Mouse (Mus musculus): ENCODE measurements around the gene Aip. TPM values are rescaled to one million over a fixed set of nuclear protein-coding genes. Genes with fewer than 3 reads are reported as not detected.
"Not testable (repeated sequence)": the region's sequence is repeated elsewhere in the genome, so short reads cannot be mapped to it uniquely, and the experiment has no call there.

The Aip gene
- polyA plus RNA-seq, 1 experiment from 2014 or later: 104 TPM

DNA sequence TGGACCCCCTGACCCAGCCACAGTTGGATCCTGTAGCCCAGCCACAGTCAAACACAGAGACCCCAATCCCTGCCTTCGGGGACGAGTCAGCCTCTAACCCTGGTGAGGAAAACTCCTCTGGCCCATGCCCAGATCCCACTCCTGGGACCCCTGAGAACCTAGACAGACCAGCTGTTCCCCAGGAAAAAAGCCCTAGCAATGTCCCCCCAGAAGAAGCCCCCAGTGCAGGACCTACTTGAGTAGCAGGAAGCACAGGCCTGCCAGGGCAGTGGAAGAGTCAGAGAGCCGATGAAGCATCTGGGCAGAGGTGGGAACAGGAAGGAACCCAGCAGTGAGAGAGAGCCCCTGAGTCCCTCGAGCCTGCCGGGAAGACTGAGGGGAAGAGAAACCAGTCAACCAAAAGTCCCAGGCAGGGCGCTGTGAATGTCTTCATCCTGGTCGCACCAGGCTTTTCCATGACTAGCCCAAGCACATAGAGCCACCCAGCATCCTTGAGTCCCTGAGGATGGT lies 18.2 kb upstream of the Aip start, which contains the start of gene Cabp4:
TSS of gene Cabp4 (minus strand) at position 275 of the 510 bp plus-strand sequence.
- ATAC-seq (ENCODE audit: low FRiP score, low read depth): no peak
- Histone ChIP-seq H3K27ac (replicated peaks) (no peak within 1 kb of the TSS), H3K36me3 (no peaks in the 10 kb centered on the region), H3K27me3 (no peaks in the 10 kb centered on the region), H3K4me2 (no peak within 1 kb of the TSS), H3K9me3 (no peaks in the 10 kb centered on the region), H3K4me1 (replicated peaks) (peaks cover 14% of the 10 kb centered on the region), H3K9ac (no peak within 1 kb of the TSS), H3K4me3 (no peak within 1 kb of the TSS)
- 89% methylated on average over 7 of the region's 7 CpGs for WGBS

DNA sequence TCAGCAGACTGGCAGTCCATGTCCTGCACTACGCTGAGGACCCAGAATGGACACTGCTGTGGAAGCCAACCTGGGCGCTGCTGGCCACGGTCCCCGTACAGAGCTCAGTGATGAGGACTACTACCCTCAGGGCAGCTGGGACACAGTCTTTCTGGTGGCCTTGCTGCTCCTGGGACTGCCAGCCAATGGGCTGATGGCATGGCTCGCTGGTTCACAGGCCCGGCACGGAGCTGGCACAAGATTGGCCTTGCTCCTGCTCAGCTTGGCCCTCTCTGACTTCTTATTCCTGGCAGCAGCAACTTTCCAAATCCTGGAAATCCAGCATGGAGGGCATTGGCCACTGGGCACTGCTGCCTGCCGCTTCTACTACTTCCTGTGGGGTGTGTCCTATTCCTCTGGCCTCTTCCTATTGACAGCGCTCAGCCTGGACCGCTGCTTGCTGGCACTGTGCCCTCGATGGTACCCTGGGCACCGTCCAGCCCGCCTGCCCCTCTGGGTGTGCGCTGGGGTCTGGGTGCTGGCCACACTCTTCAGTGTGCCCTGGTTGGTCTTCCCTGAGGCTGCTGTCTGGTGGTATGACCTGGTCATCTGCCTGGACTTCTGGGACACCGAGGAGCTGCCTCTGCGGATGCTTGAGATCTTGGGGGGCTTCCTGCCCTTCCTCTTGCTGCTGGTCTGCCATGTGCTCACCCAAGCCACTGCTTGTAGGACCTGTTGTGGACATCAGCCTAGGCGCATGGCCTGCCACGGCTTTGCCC lies 16.9 kb upstream of the Aip start:
- ATAC-seq (ENCODE audit: low FRiP score, low read depth): no peak
- H3K4me1 ChIP-seq (replicated peaks): peaks cover 6% of the 10 kb centered on the region
- no peaks in the 10 kb centered on the region for H3K27me3 ChIP-seq
- 87% methylated on average over 18 of the region's 18 CpGs for WGBS
- no peak overlapping the region for H3K4me3 ChIP-seq
- H3K9me3 ChIP-seq: no peaks in the 10 kb centered on the region
- no peak overlapping the region for H3K4me2 ChIP-seq
- H3K9ac ChIP-seq: no peak overlapping the region
- no peaks in the 10 kb centered on the region for H3K36me3 ChIP-seq
- no peak overlapping the region for H3K27ac ChIP-seq (replicated peaks)

DNA sequence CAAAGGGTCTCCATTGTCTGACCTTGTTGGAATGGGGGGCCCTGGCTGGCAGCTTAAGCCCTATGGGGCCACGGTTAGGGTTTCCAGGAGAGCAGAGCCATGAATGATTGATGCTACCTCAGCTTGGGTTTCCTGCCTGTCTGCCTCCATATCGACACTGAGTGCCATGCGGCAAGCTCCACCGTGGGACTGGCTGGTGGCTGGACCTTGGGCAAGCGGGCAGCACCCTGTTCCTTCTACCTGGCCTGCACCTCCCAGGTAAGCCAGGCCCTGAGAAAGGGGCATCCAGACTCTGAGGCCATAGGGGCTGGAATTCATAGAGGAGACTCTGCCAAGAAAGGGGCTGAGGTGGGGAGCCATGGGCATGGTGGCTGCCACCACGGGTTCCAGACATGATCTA lies 14.5 kb upstream of the Aip start:
- no peak overlapping the region for H3K4me2 ChIP-seq
- WGBS: 82% methylated on average over 6 of the region's 6 CpGs
- H3K9ac ChIP-seq: no peak overlapping the region
- no peak overlapping the region for H3K4me3 ChIP-seq
- H3K27ac ChIP-seq (replicated peaks): no peak overlapping the region
- no peak for ATAC-seq (ENCODE audit: low FRiP score, low read depth)
- H3K9me3 ChIP-seq: no peaks in the 10 kb centered on the region
- H3K27me3 ChIP-seq: no peaks in the 10 kb centered on the region
- 0 out of 2 replicates have a peak, but pooled peaks cover 5% of the 10 kb centered on the region for H3K4me1 ChIP-seq (replicated peaks)
- no peaks in the 10 kb centered on the region for H3K36me3 ChIP-seq

DNA sequence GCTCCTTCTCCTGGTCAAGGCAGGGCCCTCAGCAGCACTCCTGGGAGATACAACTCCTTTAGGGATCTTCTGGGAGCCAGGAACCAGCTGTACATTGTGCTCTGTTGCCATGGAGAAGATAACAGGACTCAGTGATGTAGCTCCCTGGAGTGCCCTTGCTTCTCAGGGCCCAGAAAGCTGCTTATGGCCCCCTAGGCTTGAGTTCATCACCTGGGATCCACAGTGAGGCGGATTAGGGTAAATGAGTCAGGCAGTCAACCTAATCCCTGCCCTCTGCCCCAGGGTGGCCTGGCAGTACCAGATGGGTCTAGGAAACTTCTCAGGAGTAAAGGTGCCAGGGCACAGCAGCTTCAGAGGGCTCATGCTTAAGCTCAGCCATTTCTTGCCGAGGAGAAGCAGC lies 13.8 kb upstream of the Aip start, which contains the start of gene Gpr152:
TSS of gene Gpr152 (plus strand) at position 342 of the 400 bp plus-strand sequence.
- Histone ChIP-seq H3K4me1 (replicated peaks) (0 out of 2 replicates have a peak, but pooled peaks cover 5% of the 10 kb centered on the region), H3K4me2 (no peak within 1 kb of the TSS), H3K27ac (replicated peaks) (no peak within 1 kb of the TSS), H3K9ac (no peak within 1 kb of the TSS), H3K4me3 (no peak within 1 kb of the TSS), H3K9me3 (no peaks in the 10 kb centered on the region), H3K27me3 (no peaks in the 10 kb centered on the region), H3K36me3 (no peaks in the 10 kb centered on the region)
- ATAC-seq (ENCODE audit: low FRiP score, low read depth): no peak
- 58% methylated on average over 2 of the region's 2 CpGs for WGBS

DNA sequence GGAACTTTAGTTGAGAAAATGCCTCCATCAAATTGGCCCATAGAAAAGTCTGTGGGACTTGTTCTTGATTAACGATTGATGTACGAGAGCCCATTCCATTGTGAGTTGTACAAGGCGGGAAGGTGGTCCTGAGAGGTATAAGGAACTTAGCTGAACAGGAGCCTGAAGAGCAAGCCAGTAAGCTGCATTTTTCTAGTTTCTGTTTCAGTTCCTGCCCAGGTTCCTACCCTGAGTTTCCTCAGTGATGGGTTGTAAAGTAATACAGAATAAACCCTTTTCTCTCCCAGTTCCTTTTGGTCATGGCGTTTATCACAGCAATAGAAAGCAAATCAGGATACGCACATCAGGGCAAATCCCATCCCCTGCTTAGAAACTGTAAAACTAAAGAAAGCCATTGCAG lies 12.3 kb upstream of the Aip start:
- Histone ChIP-seq H3K36me3 (no peaks in the 10 kb centered on the region; the same call in none of the 2 replicates), H3K9ac (no peak overlapping the region), H3K9me3 (no peaks in the 10 kb centered on the region), H3K4me1 (replicated peaks) (0 out of 2 replicates have a peak, but pooled peaks cover 5% of the 10 kb centered on the region), H3K27ac (replicated peaks) (no peak overlapping the region), H3K27me3 (no peaks in the 10 kb centered on the region), H3K4me2 (no peak overlapping the region), H3K4me3 (no peak overlapping the region)
- WGBS: 89% methylated on average over 5 of the region's 5 CpGs
- no peak for ATAC-seq (ENCODE audit: low FRiP score, low read depth)

DNA sequence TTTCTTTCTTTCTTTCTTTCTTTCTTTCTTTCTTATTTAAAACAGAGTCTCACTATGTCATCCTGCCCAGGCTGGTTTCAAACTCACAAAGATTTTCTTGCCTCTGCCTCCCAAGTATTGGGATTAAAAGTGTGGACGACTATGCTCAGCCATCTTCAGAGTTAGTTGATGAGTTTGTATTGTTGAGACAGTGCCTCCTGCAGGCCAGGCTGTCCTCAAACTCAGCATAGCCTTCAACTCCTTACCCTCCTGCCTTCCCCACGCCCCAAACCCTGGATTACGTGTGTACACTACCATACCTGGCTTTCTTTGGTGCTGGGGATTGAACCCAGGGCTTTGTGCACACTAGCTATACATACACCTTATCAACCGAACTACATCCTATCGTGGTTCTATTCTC lies 10.8 kb upstream of the Aip start:
- H3K4me2 ChIP-seq: no peak overlapping the region

DNA sequence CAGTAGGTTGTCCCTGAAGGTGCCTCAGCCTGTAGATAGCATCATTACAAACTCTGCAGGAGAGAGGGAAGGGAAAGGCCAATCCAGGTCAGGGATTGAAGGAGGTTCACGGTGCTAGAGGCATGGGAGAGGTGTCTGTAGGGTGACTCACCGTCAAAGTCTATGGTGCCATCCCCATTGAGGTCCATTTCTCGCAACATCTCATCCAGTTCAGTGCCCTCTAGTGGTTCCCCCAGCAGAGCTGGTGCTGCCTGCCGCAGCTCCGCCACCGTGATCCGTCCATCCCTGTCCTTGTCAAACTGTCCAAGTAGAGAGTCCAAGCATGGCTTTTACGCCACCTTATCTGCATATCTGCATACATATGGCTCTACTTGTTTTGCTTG lies 10.3 kb upstream of the Aip start:
- not testable (repeated sequence) for ATAC-seq (ENCODE audit: low FRiP score, low read depth); H3K9ac ChIP-seq; H3K27me3 ChIP-seq; H3K4me3 ChIP-seq; H3K4me1 ChIP-seq (replicated peaks); H3K9me3 ChIP-seq; H3K27ac ChIP-seq (replicated peaks); H3K4me2 ChIP-seq
- 28% methylated on average over 8 of the region's 8 CpGs for WGBS
- peaks cover 15% of the 10 kb centered on the region for H3K36me3 ChIP-seq

More for the DNA sequence above, 10.8 kb upstream of the Aip start:
- no peak overlapping the region for H3K9ac ChIP-seq
- H3K27me3 ChIP-seq: no peaks in the 10 kb centered on the region
- H3K27ac ChIP-seq (replicated peaks): no peak overlapping the region
- no peaks in the 10 kb centered on the region for H3K9me3 ChIP-seq
- no peak overlapping the region for H3K4me3 ChIP-seq
- H3K4me1 ChIP-seq (replicated peaks): 0 out of 2 replicates have a peak, but pooled peaks cover 5% of the 10 kb centered on the region
- WGBS: 83% methylated on average over 5 of the region's 5 CpGs
- ATAC-seq (ENCODE audit: low FRiP score, low read depth): no peak
- peaks cover 13% of the 10 kb centered on the region for H3K36me3 ChIP-seq

DNA sequence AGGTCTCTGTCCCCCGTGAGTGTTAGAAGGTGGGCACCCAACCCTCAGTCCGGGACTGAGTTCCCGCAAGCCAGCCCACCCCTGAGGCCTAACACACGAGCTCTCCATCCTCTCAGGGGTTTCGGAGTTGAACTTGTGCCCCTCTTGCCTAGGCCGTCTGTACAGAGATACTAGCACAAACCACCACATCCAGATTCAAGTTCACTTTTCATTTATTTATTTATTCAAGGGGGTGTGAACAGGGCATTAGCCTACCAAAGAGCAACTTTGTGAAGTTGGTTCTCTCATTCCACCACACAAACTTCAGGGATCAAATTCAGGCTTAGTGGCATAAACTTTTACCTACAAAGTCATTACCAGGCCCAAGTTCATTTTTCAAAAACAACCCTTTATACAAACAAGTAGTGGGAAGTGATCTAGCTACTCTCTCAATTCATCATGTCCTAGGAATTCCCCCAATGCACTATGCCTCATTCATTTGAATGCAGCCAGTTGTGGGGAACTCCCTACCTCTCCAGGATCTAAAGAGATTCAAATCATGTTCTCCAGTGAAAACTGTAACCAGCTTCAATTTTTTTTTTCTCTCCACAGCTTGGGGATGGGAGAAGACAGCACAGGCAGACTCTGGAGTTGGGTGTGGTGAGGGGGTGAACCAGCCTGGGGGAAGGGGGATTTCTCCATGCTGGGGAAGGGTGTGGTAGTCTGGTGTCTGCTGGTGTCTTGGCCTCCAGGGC lies 9.7 kb upstream of the Aip start:
- not testable (repeated sequence) for H3K27me3 ChIP-seq

DNA sequence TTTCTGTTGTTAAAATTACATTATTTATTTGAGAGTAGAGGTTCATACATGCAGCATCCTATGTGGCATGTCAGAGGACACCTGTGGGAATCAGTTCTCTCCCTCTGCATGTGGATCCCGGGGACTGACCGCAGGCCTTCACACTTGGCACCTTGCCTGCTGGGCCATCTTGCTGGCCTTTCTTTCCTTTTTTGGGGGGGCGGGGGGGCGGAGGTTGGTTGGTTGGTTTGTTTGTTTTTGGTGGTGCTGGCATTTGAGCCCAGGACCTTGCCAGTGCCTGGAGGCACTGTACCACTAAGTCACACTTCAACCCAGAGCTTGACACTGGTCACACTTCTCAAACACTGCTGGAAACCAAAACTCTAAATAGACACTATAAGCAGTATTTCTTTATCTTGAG lies 8.7 kb upstream of the Aip start:
- H3K4me2 ChIP-seq: no peak overlapping the region
- H3K4me1 ChIP-seq (replicated peaks): 0 out of 2 replicates have a peak, but pooled peaks cover 3% of the 10 kb centered on the region
- H3K4me3 ChIP-seq: no peak overlapping the region
- 87% methylated on average over 4 of the region's 4 CpGs for WGBS
- ATAC-seq (ENCODE audit: low FRiP score, low read depth): no peak
- H3K9me3 ChIP-seq: no peaks in the 10 kb centered on the region
- peaks cover 23% of the 10 kb centered on the region for H3K36me3 ChIP-seq
- no peak overlapping the region for H3K9ac ChIP-seq
- no peaks in the 10 kb centered on the region for H3K27me3 ChIP-seq
- no peak overlapping the region for H3K27ac ChIP-seq (replicated peaks)

More for the DNA sequence above, 9.7 kb upstream of the Aip start:
- H3K27ac ChIP-seq (replicated peaks); H3K4me2 ChIP-seq; H3K9ac ChIP-seq; H3K9me3 ChIP-seq; H3K4me1 ChIP-seq (replicated peaks); H3K4me3 ChIP-seq; ATAC-seq (ENCODE audit: low FRiP score, low read depth): not testable (repeated sequence)
- 81% methylated on average over 6 of the region's 6 CpGs for WGBS
- H3K36me3 ChIP-seq: peaks cover 15% of the 10 kb centered on the region

DNA sequence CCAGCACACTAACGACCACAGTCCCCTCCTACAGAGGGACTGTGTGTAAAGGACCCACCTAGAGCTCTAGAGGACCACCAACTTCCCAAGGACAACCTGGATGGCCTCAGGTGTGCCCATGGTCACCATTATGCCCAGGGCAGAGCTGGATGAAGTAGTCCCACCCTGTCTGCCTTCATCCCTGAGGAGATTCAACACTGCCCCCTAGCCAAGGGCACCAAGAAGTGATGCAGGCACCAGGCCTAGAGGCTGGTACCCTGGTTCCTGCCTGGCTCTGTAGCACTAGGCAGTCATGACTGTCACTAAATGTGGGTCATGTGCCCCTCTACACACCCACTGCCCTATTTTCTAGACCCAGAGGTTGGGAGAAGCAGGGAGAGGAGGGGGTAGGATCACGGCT lies 6.1 kb upstream of the Aip start:
- Histone ChIP-seq H3K27ac (replicated peaks) (no peak overlapping the region), H3K9me3 (no peaks in the 10 kb centered on the region), H3K27me3 (no peaks in the 10 kb centered on the region), H3K9ac (no peak overlapping the region), H3K4me2 (no peak overlapping the region), H3K4me1 (replicated peaks) (peaks cover 10% of the 10 kb centered on the region), H3K36me3 (peaks cover 27% of the 10 kb centered on the region), H3K4me3 (no peak overlapping the region)
- ATAC-seq (ENCODE audit: low FRiP score, low read depth): no peak
- 84% methylated on average over 2 of the region's 2 CpGs for WGBS

DNA sequence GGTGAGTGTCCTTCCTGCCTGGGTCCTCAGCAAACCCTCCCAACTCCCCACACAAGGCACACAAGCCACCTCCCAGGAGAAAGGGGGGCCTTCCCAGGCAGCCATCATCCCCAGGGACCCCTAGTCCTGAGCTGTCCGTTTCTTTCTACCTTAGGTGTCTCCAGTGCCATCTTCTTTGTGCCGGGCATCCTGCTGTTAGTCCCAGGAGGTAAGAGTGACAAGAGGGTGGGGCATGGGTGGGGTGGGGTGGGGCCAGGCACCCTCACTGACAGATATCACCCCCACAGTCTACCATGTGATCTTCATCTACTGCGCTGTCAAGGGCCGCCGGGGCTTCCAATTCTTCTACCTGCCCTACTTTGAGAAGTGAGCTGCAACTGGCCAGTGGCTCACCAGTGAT lies 5.4 kb upstream of the Aip start:
- ATAC-seq (ENCODE audit: low FRiP score, low read depth): no peak
- Histone ChIP-seq H3K4me1 (replicated peaks) (peaks cover 16% of the 10 kb centered on the region), H3K27ac (replicated peaks) (no peak overlapping the region), H3K9ac (no peak overlapping the region), H3K4me3 (no peak overlapping the region), H3K36me3 (peaks cover 27% of the 10 kb centered on the region), H3K9me3 (no peaks in the 10 kb centered on the region), H3K27me3 (no peaks in the 10 kb centered on the region), H3K4me2 (no peak overlapping the region)
- 93% methylated on average over 5 of the region's 5 CpGs for WGBS

DNA sequence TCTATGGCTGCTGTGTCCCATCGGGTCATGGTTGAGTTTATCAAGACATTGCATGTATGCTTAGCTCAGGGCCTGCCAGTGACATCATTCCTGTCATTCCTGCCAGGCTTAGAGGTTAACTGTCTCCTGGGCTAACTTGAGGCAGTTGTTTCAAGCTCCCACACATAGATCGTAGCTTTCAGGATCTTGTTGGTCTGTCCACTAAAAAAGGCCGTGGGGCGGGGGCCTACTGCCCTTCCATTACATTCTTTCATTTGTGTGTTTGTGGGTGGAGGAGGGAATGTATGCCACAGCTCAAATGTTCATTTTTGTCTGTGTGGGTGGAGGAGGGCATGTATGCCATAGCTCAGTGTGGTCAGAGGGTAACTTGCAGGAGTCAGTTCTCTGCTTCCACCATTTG lies 4.4 kb upstream of the Aip start:
- H3K27ac ChIP-seq (replicated peaks): no peak overlapping the region
- H3K36me3 ChIP-seq: peaks cover 27% of the 10 kb centered on the region
- no peaks in the 10 kb centered on the region for H3K9me3 ChIP-seq
- H3K4me3 ChIP-seq: no peak overlapping the region
- H3K9ac ChIP-seq: no peak overlapping the region
- no peak for ATAC-seq (ENCODE audit: low FRiP score, low read depth)
- no peak overlapping the region for H3K4me2 ChIP-seq
- 86% methylated on average over 4 of the region's 4 CpGs for WGBS
- no peaks in the 10 kb centered on the region for H3K27me3 ChIP-seq
- H3K4me1 ChIP-seq (replicated peaks): peaks cover 18% of the 10 kb centered on the region

All from hindbrain, embryonic 15.5 days (tissue).